Mouse (Mus musculus) C2C12 (cell line): Measurements from ENCODE around the gene Wfdc2.

ENCODE experiments used
- CEBPB ChIP-seq: IDR thresholded peaks from one replicate; pipeline ENCODE4 v1.6.1; 2011; ENCODE audit warnings: low read depth, mild to moderate bottlenecking, control low read depth, moderate library complexity
- CTCF ChIP-seq: IDR thresholded peaks from one replicate; pipeline ENCODE4 v1.5.1; 2011; ENCODE audit not compliant: control insufficient read depth, insufficient read depth, insufficient read length
- FOSL1 ChIP-seq: IDR thresholded peaks from one replicate; pipeline ENCODE4 v1.8.0; 2011; ENCODE audit warnings: mild to moderate bottlenecking, low read length; ENCODE audit not compliant: poor library complexity, insufficient read depth, severe bottlenecking
- MAX ChIP-seq: IDR thresholded peaks from one replicate; pipeline ENCODE4 v1.6.1; 2011; ENCODE audit warnings: mild to moderate bottlenecking, control low read depth
- MYOD1 ChIP-seq: IDR thresholded peaks from one replicate; pipeline ENCODE4 v1.6.1; 2011; ENCODE audit warnings: low read depth; ENCODE audit not compliant: control insufficient read depth, insufficient read length
- MYOG ChIP-seq: IDR thresholded peaks from one replicate; pipeline ENCODE4 v1.6.1; 2011; ENCODE audit not compliant: control insufficient read depth, insufficient read length; ENCODE audit errors: extremely low read depth
- USF1 ChIP-seq: IDR thresholded peaks from one replicate; pipeline ENCODE4 v1.6.1; 2011; ENCODE audit warnings: low read depth, mild to moderate bottlenecking, control low read depth, moderate library complexity

DNA sequence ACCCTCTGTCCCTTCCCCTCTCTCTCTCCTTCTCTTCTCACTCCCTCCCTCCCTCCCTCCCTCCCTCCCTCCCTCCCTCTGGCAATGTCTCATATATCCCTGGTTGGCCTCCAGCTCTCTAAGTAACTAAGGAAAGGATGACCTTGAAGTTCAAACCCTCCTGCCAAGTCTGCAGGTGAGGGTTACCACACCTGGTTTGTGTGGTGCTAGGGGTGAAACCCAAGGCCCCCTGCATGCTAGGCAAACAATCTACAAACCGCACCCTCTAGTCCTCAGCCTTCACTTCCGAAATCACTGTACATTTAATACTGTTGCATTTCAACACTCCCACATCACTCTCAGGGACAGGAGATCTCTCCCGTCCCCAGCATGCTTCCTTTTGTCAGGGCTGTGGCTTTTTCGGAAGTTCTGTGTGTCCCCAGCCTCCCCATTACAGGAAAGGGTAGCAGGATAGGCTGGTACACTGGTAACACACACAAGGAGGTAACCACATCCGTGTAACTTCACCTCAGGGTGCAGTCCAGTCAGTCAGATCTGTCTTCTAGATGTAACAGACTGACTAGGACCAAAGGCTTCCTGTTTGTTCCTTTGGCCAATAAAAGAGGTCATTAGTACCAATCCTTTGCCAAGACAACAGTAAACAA, 17.6 kb upstream of the Wfdc2 start:
- TF ChIP-seq MAX = no peak
- TF ChIP-seq CTCF = no peak
- TF ChIP-seq CEBPB = no peak
- no peak for TF ChIP-seq USF1
- TF ChIP-seq MYOG = no peak
- TF ChIP-seq FOSL1 = no peak
- no peak for TF ChIP-seq MYOD1
